Mouse (Mus musculus): ENCODE measurements at regions not wholly inside any gene's neighbourhood (a gene's known extent, or its start where the extent isn't known, plus 50 kb on each side); places are given as distances from the start of the nearest gene placed in this dataset.

DNA sequence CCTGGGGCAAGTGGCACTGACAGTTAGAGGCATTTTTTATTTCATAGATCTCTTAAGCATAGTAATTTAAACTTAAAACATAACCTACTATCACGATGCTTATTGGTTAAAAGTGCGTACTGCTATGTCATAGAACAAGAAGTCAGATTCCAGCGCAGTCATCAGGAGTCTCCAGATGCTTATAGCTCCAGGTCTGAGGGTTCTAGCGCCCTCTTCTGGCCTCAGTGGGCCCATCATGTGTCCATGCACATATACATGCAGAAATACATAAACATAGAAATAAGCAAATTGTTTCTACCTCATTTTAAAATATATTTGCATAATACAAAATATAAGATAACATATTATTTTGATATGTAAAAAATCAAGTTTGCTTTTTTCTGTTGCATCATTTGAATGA lies 1002.8 kb upstream of the Adgrl2 start:
- no peak for DNase-seq (ENCODE audit: extremely low spot score, low read depth, low spot score)

DNA sequence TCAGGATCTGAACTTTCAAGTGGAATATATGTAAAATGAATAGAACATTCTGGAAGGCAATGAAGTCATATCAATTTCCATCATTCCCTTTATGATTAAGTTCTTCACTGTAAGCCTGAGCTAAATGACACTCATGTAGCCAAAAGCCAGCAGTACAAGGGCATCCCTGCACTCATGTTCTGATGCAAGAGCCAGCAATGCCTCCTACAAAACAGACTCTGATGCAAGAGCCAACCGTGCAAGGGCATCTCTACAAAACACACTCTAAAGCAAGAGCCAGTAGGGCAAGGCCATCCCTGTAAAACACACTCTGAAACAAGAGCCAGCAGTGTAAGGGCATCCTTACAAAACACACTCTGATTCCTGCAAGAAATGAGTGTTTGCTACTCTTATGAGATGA lies 997.4 kb upstream of the Adgrl2 start:
- DNase-seq (ENCODE audit: extremely low spot score, low read depth, low spot score): no peak

DNA sequence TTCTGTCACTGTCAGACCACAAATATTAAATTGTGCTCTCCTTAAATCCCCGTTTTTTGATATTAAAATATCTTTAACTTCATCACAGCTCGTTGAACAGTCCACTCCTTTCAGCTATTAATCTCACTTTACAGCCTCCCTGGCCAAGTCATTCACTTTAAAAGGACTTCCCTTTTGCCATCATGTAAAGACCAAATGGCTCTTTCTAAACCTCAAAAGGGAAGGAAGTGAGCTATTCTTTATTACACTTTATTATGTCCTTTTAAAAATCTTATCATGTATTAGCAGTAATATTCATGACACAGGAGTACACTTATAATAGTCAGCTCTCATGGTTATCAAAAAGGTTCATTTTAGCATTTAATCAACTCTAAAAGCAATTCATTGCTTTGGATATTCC lies 966.6 kb upstream of the Adgrl2 start:
- no peak for DNase-seq (ENCODE audit: extremely low spot score, low read depth, low spot score)

DNA sequence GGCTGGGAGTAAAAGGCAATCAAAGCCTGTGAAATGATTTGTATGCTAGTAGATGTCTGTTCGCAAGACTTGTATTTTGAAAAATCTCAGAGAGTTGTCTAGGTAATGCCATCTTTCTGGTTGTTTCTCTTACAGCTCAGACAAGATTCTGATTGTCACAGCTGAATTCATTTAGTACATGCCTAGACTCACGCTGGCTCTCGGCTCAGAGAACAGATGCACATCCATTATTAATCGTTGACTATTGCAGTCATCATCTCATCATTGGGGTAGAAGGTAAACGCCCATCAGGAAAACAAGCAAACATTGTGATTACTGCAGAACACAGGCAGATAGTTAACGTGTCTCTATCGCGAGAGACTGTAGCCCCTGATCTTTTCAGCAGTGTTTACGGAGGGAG lies 945.8 kb upstream of the Adgrl2 start:
- DNase-seq (ENCODE audit: extremely low spot score, low read depth, low spot score): no peak

DNA sequence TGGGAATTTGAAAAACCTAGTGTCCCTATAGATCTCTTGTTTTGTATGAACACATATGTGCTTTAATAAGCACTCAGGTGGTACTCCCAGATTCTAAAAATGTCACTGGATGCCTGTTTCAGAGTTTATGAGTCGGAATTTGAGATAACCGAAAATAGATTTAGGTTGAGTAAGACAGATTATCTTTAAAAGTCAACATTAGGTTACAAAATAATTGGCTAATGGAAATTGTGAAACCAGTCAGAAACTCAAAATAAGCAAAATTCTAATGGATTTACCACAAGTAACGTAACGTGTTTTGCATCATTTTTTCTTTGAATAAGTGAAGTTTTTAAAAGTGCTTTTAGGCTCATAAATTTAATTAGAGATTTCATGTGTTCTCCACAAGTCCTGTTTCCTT lies 944.5 kb upstream of the Adgrl2 start:
- no peak for DNase-seq (ENCODE audit: extremely low spot score, low read depth, low spot score)

DNA sequence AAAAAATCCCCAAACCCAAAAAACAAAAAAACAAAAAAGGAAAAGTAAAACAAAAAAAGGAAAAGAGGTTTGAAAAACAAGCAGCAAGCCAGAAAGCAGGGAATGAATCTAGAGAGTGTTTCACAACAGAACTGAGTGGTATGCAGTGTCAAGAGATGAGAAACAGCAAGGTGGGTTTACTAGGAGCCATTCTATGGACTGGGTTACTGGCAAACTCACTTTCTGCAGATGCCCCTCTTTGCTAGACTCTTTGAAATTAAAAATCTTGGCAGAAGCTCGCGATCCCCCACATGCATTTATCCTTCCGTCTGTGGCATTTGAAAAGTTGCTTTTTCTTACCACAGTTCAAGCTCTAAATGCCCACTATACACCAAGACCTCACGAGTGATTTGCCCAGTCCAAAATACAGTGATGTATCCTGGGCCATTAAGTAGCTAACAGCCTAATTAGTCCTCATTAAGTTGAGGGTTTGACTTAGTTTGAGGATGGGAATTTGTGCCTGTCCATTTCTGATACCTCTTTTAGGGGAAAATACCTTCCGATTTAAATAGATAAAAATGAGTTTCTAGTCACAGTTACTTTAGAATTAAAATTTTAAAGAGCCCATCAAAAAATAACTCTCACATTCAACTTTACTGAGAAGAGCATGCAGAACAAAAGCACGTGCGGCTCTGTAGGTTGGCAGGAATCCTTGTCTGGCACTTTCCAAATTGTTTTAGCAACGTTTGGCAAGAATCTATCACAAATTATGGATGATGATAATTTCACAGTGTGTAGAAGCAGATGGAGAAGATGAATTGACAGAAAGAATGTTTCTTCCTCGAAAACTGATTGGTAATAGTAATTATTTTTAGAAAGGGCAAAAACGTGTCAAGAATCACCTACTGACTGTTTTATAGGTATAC lies 938.4 kb upstream of the Adgrl2 start:
- no peak for DNase-seq (ENCODE audit: extremely low spot score, low read depth, low spot score)

DNA sequence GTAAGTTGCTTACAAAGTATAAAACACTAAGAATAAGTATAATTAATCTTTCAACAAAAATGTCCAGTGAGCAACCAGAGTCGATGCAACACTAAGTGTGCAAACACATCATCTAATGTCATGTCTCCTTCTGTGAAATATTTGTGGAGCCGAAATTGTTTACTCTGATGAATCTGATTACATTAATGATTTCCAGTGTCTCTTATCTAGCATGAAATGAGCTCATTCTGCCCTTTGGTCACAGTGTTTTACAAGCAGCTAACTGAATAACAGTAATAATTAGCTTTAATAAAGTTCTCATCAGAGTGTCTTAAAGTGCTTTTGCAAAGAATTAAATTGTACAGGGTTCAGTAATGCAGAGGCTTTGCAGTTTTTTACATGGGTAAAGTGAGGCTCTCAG lies 929.9 kb upstream of the Adgrl2 start:
- no peak for DNase-seq (ENCODE audit: extremely low spot score, low read depth, low spot score)

DNA sequence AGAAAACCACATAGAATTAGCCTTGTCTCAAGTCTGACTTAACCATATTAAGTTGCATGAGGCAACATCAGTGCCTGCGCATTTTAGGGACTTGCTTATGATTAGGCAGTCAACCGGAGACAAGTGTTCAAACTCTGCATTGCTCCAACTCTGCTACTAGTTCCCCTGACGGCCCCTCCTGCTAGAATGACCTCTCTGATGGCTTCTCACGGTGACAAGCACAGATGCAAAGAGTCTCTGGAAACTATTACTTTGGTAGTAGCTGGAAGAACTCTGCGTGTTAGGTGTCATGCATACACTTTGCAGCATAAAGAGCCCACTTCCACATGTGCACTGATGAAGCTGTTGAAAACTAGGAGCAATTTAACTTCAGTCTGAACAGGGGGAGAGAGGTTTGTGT lies 927.8 kb upstream of the Adgrl2 start:
- no peak for DNase-seq (ENCODE audit: extremely low spot score, low read depth, low spot score)

DNA sequence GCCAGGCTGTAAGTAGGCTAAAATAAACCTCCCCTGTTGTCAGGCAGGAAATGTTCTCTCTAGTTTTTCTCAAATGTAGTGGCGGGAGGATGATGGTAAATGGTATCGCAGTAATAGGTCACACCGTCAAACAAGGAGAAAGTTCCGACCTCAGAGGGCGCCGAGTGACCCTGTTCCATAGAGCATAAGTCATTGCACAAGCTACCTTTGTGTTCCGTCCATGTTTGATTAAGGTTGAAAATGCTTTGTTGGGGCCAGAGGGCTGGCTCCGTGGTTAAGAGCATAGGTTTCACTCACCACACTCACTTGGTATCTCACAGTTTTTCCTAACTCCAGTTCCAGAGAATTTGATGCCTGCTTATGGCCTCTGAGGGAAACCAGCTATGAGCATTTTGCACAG lies 920.4 kb upstream of the Adgrl2 start:
- DNase-seq (ENCODE audit: extremely low spot score, low read depth, low spot score): no peak

DNA sequence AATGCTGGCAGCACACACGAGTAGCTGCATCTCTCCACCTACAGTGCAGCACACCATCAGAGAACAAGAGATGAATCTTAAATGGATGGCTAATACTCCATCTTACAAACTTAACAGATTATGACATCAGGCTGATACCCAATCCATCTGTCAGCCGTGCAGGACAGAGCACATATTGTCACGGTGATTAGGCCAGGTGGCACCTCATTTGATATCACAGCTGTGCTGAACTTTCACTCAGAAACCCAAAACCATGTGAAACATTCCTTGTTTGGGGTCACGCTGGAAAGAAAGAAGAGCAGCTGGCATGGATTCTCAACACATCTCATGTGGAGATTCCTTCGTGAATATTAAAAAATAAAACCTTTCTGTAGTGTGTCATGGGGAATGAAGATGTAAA lies 911.4 kb upstream of the Adgrl2 start:
- no peak for DNase-seq (ENCODE audit: extremely low spot score, low read depth, low spot score)

DNA sequence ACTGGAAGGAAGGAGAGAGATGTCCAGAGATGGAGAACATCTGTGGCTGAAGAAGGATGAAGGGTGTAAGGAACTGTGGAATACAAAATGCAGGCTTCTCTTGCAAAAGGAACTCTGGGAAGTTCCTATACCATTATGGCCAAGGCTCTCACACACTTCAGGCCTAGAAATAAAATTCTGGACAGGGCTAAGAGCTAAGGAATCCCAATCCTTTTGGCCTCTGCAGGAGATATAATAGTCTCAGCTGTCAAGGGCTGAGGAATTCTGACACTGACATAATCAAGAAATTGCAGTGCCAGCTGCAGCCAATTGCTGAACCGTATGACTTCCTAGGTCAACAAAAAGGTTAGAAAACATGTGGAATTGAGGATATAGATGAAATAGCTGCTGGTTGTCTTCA lies 886.2 kb upstream of the Adgrl2 start:
- no peak for DNase-seq (ENCODE audit: extremely low spot score, low read depth, low spot score)

DNA sequence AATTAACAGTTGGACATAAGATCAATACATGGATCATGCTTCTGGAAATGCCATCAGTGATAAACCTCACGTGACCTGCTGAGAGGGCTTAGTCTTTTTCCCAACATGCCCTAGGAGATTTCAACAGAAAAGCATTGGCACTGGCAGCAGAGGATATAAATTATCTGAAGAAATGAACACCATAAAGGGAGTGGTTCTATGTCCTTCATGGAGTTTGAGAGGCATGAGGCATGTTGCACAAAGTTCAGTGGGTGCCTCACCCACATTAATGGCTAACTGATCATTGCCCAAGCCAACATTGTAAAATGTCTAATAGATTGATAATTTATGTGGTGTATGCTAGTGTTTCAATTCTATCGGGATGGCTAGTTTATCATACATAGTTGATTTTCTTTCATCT lies 875.6 kb upstream of the Adgrl2 start:
- no peak for DNase-seq (ENCODE audit: extremely low spot score, low read depth, low spot score)

DNA sequence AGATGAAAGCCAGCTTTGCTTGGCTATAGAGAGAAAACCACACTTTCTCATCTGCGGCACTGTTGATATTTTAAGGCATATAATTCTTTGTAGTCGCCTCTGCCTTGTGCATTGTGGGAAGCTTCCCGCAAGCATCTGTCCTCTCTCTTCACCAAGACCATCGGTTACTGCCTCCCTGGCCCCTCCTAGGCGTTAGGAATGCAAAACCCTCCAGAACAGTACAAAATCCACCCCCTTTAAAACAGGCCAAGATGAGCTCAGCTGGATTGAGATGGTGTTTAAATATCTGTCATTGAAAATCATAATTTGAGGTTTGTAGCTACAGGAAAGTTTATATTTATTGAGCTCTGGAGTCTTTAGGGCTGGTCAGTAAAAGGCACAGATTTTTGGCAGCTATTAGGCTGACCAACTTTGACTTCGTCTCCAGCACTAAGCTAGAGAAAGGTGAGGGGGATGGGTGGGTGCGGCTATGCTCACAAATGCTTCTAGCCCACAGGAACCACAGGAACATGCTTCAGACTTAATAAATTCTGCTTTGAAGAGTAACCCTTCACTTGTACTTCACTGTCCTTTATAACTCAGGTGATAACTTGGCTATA lies 856.7 kb upstream of the Adgrl2 start:
- DNase-seq (ENCODE audit: extremely low spot score, low read depth, low spot score): no peak

DNA sequence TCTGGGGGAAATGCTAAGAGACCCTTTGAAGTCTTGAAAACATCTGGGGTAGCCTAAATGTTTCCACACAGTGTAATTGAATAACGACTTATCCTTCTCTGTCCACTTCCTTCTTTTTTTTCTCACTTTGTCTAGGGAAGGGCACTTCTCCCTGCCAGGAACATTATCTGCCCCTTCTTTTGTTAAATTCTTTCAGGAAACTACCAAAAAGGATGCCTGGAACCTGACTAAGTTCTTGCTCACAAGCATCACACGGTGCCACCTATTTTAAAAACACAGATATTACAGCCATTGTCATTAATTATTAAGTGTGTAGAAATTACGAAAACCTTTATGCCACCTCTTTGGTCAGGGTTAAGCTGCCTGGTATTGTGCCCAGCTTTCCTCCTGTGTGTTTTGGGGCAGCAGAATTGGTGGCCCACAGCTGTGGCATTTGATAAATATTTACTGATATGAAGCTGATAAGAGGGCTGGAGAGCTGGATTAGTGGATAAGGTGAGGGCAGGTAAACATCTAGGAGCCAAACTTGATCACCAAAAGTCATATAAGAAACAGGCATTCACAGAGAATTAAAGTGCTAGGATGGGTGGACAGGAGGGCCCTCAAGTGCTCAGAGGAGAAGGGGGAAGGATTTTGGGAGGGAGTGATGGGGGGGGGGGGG lies 855.6 kb upstream of the Adgrl2 start:
- DNase-seq (ENCODE audit: extremely low spot score, low read depth, low spot score): no peak

DNA sequence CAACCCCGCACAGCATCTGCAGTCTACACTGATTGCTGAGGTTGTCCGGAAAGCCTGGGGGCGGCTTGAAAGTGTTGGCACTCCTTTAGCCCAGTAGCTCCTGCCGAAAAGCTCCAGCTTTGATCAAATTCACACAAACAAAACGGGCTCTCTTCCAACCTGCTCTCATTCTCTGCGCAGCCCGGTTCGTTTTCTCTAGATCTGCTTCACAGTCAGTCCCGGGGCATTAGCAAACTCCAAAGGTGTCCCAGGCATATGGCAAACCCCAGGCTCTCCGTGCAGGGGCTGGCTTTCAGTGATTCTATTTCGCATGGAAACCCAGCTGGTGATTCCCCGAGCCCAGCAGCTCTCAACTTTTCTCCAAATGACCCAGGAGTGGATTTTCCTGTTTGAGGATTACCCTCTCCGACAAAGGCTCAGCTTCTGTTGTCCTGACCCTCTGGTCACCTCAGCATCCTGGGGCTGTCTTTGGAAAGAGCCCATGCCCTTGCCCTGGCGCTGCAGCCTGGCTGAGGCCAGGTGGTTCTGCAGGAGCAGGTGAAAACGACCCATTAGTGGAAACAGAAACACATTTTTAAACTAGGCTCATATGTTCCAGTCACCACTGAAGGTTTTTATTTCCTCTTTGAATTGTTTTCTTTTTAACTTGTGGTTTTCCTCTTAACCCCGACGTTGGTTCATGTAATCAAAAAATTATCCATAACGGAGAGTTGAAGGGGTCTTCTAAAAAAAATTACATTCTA lies 854.9 kb upstream of the Adgrl2 start:
- DNase-seq (ENCODE audit: extremely low spot score, low read depth, low spot score): peak; percentile 70

DNA sequence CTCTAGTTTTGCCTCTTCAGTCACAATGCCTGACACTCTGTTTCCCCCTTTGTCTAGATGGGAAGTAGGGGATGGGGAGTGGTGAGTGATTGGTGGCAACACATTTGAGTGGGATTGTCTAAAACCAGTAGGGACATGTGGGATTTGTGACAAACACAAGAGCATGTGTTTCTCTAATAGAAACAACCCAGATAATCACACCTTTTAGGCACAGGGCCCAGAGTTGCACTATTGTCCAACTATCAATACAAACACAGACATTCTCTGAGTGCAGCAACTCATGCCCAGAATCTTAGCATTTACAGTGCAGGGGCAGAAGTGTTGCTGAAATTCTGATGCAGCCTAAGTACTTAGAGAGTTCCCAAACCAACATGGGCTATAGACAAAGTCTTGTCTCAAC lies 847.6 kb upstream of the Adgrl2 start:
- DNase-seq (ENCODE audit: extremely low spot score, low read depth, low spot score): no peak

DNA sequence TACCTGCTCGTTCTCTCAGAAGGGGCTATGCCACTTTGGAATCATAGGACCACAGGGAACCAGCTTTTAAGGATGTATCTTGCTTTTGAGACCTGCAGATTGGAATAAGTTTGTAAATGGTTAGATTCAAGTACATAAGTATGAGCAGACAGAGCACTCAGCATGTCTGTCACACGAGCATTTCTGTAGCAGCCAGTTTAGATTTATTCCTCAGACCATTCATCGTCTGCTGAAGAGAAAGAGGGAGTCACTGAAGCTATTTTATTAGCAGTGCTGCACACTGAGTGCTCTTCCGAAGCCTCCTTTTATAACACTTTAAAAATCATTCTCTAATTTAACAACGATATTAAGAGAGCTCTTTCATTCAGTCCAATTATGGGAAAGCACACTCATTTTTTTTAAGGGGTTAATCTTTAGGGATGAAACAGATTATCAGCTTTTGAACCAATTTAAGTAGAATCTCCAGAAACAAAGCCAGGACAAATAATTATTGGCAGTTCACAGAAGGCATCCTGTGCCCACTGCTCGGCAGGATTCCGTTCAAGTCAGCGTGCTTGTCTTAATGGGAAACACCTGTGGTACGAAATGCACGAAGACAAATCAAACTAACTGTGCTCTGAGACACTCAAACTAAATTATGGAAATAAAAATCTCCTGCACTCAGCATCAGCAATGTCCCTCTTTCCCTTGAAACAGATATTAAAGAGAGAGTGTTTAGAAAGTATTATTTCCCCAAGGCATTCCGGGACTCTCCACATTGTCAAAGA lies 846.3 kb upstream of the Adgrl2 start:
- DNase-seq (ENCODE audit: extremely low spot score, low read depth, low spot score): no peak

DNA sequence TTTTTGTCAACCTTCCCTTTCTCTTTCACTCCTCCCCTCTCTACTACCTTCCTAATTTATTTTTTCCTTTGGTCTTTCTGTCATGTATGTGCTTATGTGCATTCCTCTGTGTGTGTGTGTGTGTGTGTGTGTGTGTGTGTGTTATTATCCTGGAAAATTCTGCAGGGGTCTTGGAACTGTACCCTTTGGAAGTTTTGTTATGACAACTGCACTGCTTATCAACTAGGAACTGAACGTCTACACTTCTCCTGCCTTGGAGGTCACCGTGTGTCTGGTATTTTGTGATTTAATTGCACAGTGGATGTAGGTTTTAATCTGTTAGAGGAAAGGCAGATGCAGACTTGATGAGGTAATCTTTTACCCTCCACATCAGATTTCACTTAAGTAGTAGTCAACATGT lies 836.8 kb upstream of the Adgrl2 start:
- no peak for DNase-seq (ENCODE audit: extremely low spot score, low read depth, low spot score)

DNA sequence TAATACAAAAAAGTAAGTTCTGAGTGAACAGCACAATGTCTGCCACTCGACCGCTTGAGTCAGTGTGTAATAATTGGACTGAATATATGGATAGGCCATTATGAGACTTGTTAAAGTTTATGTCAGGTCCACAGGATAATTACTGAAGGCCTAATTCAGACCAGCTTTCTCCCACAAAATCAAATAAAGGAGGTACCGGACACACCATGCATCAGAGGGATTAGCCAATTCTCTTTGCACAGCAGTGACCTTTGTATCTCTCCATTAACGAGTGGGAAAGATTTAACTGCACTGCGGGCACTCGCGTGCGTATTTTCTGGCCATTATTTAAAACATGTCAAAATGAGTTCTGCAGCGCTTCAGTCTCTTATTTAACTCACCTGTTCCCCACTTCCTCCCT lies 836.4 kb upstream of the Adgrl2 start:
- peak; percentile 88 for DNase-seq (ENCODE audit: extremely low spot score, low read depth, low spot score)

DNA sequence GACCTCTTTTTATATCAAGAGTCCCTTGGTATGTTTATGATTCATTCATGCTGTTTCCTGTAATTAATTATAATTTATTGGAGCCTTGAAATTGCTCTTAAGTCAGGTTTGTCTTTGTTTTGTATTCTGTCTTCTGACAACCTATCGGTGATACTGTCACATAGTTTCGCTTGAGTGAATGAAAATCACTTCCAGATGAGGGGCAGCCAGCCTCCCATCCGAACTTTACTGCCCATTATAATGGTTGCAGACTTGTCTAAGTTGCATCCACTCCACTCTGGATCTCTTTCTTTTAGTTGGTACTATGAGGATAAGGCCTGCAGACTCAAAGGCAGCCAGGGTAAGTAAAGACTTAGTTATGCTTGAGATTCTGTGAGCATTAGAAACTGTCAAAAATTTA lies 830.3 kb upstream of the Adgrl2 start:
- no peak for DNase-seq (ENCODE audit: extremely low spot score, low read depth, low spot score)

DNA sequence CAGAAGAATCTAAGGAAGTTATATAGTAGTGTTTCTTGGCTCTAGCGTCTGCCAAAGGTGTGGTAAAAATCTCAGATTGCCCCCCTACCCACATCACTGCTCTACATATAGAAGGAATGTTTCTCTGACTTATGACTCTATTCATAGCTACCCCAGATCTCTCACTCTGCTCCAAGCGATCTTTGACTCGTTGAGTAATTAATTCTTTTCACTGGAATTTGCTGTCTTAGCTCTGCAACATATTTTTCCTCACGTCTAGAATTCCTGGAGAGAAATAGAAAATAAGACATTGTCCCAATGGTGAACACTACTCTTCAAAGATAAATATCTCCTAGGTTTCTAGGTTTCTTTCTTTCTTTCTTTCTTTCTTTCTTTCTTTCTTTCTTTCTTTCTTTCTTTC lies 829.5 kb upstream of the Adgrl2 start:
- no peak for DNase-seq (ENCODE audit: extremely low spot score, low read depth, low spot score)

All from hindlimb bud, embryonic 11.5 days (tissue).